Mouse (Mus musculus): Measurements from ENCODE around the gene Ctse. TPM values are rescaled to one million over a fixed set of nuclear protein-coding genes. Genes with fewer than 3 reads are reported as not detected.

Gene Ctse
- total and polyA plus RNA-seq, 2 experiments, result 0.11 TPM; not detected in 1

DNA sequence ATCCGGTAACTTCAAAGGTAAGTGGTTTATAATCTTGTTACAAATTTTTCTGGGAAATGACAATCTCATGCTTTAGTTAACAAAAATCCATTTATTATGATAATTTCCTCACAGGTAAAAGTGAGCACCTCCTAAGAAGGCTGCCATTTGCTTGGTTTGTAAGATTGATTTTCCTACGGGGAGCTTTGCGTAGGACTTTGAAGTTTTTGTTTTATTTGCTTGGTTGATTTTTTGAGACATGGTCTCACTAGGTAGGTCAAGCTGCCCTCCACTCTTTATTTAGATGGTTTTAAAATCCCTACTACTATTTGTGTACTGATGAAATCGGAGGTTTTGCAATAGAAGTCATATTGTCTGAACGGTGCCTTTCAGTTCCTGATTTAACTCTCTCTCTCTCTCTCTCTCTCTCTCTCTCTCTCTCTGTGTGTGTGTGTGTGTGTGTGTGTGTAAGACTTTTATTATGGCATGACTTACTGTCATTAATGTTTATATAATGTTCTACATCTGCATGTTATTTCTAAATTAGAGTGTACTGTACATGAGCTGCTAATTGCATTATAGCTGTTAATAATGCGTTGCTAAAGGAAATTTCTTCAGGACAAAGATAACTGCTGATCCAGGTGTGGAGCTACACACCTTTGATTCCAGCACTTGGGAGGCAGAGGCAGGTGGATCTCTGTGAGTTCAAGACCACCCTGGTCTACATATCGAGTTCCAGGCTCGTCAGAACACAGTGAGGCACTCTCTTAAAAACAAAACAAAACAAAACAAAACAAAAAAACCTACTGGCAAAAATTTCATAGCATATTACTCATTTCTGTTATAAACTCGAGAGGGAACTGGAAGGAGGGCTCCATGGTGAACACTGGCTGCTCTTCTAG lies 675 bp downstream of the Ctse start:
- no peaks in the 10 kb centered on the region for H3K27me3 ChIP-seq (ENCODE audit: control insufficient read depth, insufficient read depth, low read length)
- 0 out of 2 replicates have a peak, but pooled peaks cover 2% of the 10 kb centered on the region for H3K4me1 ChIP-seq (ENCODE audit: control insufficient read depth, insufficient read depth, low read length)
- peak; percentile 86 for DNase-seq (ENCODE audit: extremely low read depth, low read depth, low spot score)
- H3K27ac ChIP-seq (replicated peaks; ENCODE audit: insufficient read depth, low read depth, low read length), result no peak overlapping the region; the same call in 1 of the 2 replicates
- H3K4me3 ChIP-seq (ENCODE audit: insufficient read depth, low read depth, low read length), result no peak overlapping the region
- TF ChIP-seq POLR2A (IDR thresholded peaks at IDR 0.05; ENCODE audit: extremely low read depth, insufficient read depth, low read length) (no peak), CTCF (IDR thresholded peaks at IDR 0.05; ENCODE audit: low read depth, low read length) (no peak)
- no peak overlapping the region for H3K9ac ChIP-seq (ENCODE audit: low read depth, low read length)
- no peaks in the 10 kb centered on the region for H3K36me3 ChIP-seq (ENCODE audit: control insufficient read depth, insufficient read depth, low read length)
- H3K79me2 ChIP-seq (ENCODE audit: control insufficient read depth, insufficient read depth, low read length), result no peaks in the 10 kb centered on the region
- WGBS, result 36% methylated on average over 9 of the region's 9 CpGs

DNA sequence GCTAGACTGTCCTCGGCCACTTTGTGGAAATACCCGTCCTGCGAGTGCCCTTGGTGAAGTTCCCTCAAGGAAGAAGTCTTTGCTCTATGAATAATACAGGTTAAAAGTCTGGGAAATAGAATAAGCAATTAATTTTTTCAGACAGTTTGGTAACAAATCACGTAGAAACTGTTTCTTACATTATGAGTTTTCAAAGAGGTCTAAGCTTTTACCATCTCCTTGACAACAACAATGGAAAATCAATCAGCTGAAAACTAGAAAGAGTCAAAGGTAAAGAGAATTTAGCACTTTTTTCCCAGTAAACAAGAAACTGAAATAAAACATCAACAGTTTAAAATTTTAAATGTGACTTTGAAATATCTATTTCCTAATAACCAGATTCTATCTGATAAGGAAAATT lies 2.0 kb downstream of the Ctse start:
- Histone ChIP-seq H3K79me2 (ENCODE audit: control insufficient read depth, insufficient read depth, low read length) (no peaks in the 10 kb centered on the region), H3K27ac (replicated peaks; ENCODE audit: insufficient read depth, low read depth, low read length) (no peak overlapping the region), H3K27me3 (ENCODE audit: control insufficient read depth, insufficient read depth, low read length) (no peaks in the 10 kb centered on the region), H3K4me3 (ENCODE audit: insufficient read depth, low read depth, low read length) (no peak overlapping the region), H3K4me1 (ENCODE audit: control insufficient read depth, insufficient read depth, low read length) (0 out of 2 replicates have a peak, but pooled peaks cover 2% of the 10 kb centered on the region), H3K36me3 (ENCODE audit: control insufficient read depth, insufficient read depth, low read length) (no peaks in the 10 kb centered on the region), H3K9ac (ENCODE audit: low read depth, low read length) (no peak overlapping the region)
- WGBS, result 85% methylated on average over 4 of the region's 4 CpGs
- no peak for DNase-seq (ENCODE audit: extremely low read depth, low read depth, low spot score)
- TF ChIP-seq POLR2A (IDR thresholded peaks at IDR 0.05; ENCODE audit: extremely low read depth, insufficient read depth, low read length) (no peak), CTCF (IDR thresholded peaks at IDR 0.05; ENCODE audit: low read depth, low read length) (no peak)

DNA sequence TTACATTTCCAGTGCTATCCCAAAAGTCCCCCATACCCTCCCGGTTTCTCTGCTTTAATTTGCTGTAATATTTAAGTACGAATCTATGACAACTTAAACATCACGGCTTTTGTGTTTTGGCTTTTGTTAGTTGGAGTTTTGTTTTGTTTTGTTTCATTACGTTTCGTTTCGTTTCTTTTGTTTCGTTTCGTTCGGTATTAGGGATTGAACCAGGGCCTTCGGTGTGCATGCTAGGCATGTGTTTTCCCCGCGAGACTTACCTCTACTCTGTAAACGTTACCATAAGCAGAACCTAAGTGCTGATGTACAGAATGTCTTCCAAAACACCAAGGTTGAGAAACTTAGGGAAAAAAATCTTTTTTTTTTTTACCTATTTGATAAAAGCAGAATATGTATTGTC lies 3.5 kb downstream of the Ctse start:
- Histone ChIP-seq H3K27ac (replicated peaks; ENCODE audit: insufficient read depth, low read depth, low read length) (no peak overlapping the region), H3K27me3 (ENCODE audit: control insufficient read depth, insufficient read depth, low read length) (no peaks in the 10 kb centered on the region), H3K36me3 (ENCODE audit: control insufficient read depth, insufficient read depth, low read length) (no peaks in the 10 kb centered on the region), H3K4me1 (ENCODE audit: control insufficient read depth, insufficient read depth, low read length) (0 out of 2 replicates have a peak, but pooled peaks cover 2% of the 10 kb centered on the region), H3K9ac (ENCODE audit: low read depth, low read length) (no peak overlapping the region), H3K79me2 (ENCODE audit: control insufficient read depth, insufficient read depth, low read length) (no peaks in the 10 kb centered on the region), H3K4me3 (ENCODE audit: insufficient read depth, low read depth, low read length) (no peak overlapping the region)
- 96% methylated on average over 13 of the region's 13 CpGs for WGBS
- no peak for DNase-seq (ENCODE audit: extremely low read depth, low read depth, low spot score)
- TF ChIP-seq CTCF (IDR thresholded peaks at IDR 0.05; ENCODE audit: low read depth, low read length) (no peak), POLR2A (IDR thresholded peaks at IDR 0.05; ENCODE audit: extremely low read depth, insufficient read depth, low read length) (no peak)

DNA sequence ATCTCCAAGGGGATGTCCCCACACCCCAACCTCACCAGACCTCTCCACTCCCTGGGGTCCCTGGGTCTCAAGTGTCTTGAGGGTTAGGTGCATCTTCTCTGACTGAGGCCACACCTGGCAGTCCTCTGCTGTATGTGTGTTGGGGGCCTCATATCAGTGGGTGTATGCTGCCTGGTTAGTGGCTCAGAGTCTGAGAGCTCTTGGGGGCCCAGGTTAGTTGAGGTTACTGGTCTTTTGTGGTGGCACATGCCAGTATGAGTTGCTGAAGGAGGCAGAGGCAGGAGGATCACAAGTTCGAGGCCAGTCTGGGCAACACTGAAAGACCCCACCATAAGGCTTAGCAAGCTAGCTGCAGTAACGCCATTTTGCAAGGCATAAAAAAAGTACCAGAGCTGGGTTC lies 4.1 kb downstream of the Ctse start:
- Histone ChIP-seq H3K4me3 (ENCODE audit: insufficient read depth, low read depth, low read length) (no peak overlapping the region), H3K27ac (replicated peaks; ENCODE audit: insufficient read depth, low read depth, low read length) (no peak overlapping the region)

DNA sequence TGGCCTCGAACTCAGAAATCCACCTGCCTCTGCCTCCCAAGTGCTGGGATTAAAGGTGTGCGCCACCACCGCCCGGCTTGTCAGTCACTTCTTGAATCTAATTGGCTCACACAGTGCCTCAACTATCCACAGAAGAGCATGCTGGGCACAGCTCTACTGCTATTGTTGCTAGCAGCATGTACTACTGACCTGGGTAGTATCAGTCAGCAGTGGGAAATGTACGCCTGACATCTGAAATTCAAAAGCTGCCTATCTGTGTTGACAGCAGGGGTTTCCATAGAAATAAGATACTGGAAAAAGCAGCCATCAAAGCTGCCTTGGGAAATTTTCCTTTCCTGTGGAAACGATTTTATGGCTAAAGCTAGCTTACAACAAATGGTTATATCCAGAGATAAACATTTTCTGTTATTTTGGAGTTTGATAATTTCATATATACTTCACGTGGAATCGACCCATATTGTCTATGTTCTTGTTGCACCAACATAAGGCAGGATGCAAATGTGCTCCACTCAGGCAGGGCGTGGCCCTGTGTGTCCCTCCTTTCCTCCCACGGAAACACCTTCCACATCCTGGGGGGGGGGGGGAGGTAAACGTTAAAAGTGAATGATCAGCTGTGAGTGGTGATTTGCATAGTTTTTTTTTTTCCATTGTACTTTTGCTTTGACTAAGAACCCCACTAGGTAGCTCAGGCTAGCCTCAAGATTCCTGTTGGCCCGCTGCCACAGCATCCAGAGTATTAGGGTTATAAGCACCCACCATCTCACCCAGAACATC lies 14.8 kb downstream of the Ctse start:
- 72% methylated on average over 12 of the region's 12 CpGs for WGBS
- TF ChIP-seq POLR2A (IDR thresholded peaks at IDR 0.05; ENCODE audit: extremely low read depth, insufficient read depth, low read length) (no peak), CTCF (IDR thresholded peaks at IDR 0.05; ENCODE audit: low read depth, low read length) (no peak)
- no peak for DNase-seq (ENCODE audit: extremely low read depth, low read depth, low spot score)
- Histone ChIP-seq H3K9ac (ENCODE audit: low read depth, low read length) (no peak overlapping the region), H3K4me3 (ENCODE audit: insufficient read depth, low read depth, low read length) (no peak overlapping the region), H3K27me3 (ENCODE audit: control insufficient read depth, insufficient read depth, low read length) (no peaks in the 10 kb centered on the region), H3K36me3 (ENCODE audit: control insufficient read depth, insufficient read depth, low read length) (no peaks in the 10 kb centered on the region), H3K4me1 (ENCODE audit: control insufficient read depth, insufficient read depth, low read length) (no peaks in the 10 kb centered on the region), H3K27ac (replicated peaks; ENCODE audit: insufficient read depth, low read depth, low read length) (no peak overlapping the region), H3K79me2 (ENCODE audit: control insufficient read depth, insufficient read depth, low read length) (no peaks in the 10 kb centered on the region)

More for the DNA sequence above, 4.1 kb downstream of the Ctse start:
- H3K79me2 ChIP-seq (ENCODE audit: control insufficient read depth, insufficient read depth, low read length), result no peaks in the 10 kb centered on the region
- 86% methylated on average over 2 of the region's 2 CpGs for WGBS
- no peaks in the 10 kb centered on the region for H3K36me3 ChIP-seq (ENCODE audit: control insufficient read depth, insufficient read depth, low read length)
- H3K27me3 ChIP-seq (ENCODE audit: control insufficient read depth, insufficient read depth, low read length), result no peaks in the 10 kb centered on the region
- TF ChIP-seq CTCF (IDR thresholded peaks at IDR 0.05; ENCODE audit: low read depth, low read length), result no peak
- TF ChIP-seq POLR2A (IDR thresholded peaks at IDR 0.05; ENCODE audit: extremely low read depth, insufficient read depth, low read length), result no peak
- 0 out of 2 replicates have a peak, but pooled peaks cover 2% of the 10 kb centered on the region for H3K4me1 ChIP-seq (ENCODE audit: control insufficient read depth, insufficient read depth, low read length)
- DNase-seq (ENCODE audit: extremely low read depth, low read depth, low spot score), result no peak
- no peak overlapping the region for H3K9ac ChIP-seq (ENCODE audit: low read depth, low read length)
